Mouse (Mus musculus): ENCODE data around the gene Hcn2.
A peak's percentile ranks its signal among the peaks of the same experiment; 100 is the strongest.

Gene Hcn2

GRCm38 (mm10) chr10:79716254-79716987 lies at the start of gene Hcn2:
Gene Hcn2 (plus strand): TSS chr10:79716634.
- DNase-seq (ENCODE audit: low spot score), result no peak

GRCm38 (mm10) chr10:79668076-79668475 lies 48.4 kb upstream of the Hcn2 start:
- no peak for DNase-seq (ENCODE audit: low spot score)

GRCm38 (mm10) chr10:79668771-79669575 lies 47.5 kb upstream of the Hcn2 start, which contains the start of gene Tpgs1:
Gene Tpgs1 (plus strand): TSS chr10:79669369.
- peak; percentile 94 for DNase-seq (ENCODE audit: low spot score)

- DNase-seq (ENCODE audit: low spot score), result peak; percentile 53
Measured at GRCm38 (mm10) chr10:79669576-79670057, 46.8 kb upstream of the Hcn2 start.

GRCm38 (mm10) chr10:79670071-79670888 lies 46.2 kb upstream of the Hcn2 start:
- DNase-seq (ENCODE audit: low spot score), result no peak

- DNase-seq (ENCODE audit: low spot score), result no peak
Measured at GRCm38 (mm10) chr10:79671396-79672087, 44.9 kb upstream of the Hcn2 start.

GRCm38 (mm10) chr10:79672088-79672455 lies 44.4 kb upstream of the Hcn2 start:
- DNase-seq (ENCODE audit: low spot score), result no peak

GRCm38 (mm10) chr10:79673054-79673453 lies 43.4 kb upstream of the Hcn2 start:
- DNase-seq (ENCODE audit: low spot score), result no peak

GRCm38 (mm10) chr10:79675346-79676035 lies 40.9 kb upstream of the Hcn2 start:
- DNase-seq (ENCODE audit: low spot score), result no peak

GRCm38 (mm10) chr10:79680606-79681495 lies 35.6 kb upstream of the Hcn2 start:
- DNase-seq (ENCODE audit: low spot score), result no peak

- DNase-seq (ENCODE audit: low spot score), result peak; percentile 98
Measured at GRCm38 (mm10) chr10:79681591-79682245, 34.7 kb upstream of the Hcn2 start, which contains the start of gene Cdc34. Gene Cdc34 (plus strand): TSS chr10:79682195.

GRCm38 (mm10) chr10:79682551-79682915 lies 33.9 kb upstream of the Hcn2 start:
- DNase-seq (ENCODE audit: low spot score), result no peak

- DNase-seq (ENCODE audit: low spot score), result peak; percentile 81
Measured at GRCm38 (mm10) chr10:79682916-79683582, 33.4 kb upstream of the Hcn2 start.

GRCm38 (mm10) chr10:79683726-79684640 lies 32.5 kb upstream of the Hcn2 start:
- DNase-seq (ENCODE audit: low spot score), result peak; percentile 78

GRCm38 (mm10) chr10:79684770-79685600 lies 31.4 kb upstream of the Hcn2 start:
- DNase-seq (ENCODE audit: low spot score), result no peak

- DNase-seq (ENCODE audit: low spot score), result no peak
Measured at GRCm38 (mm10) chr10:79686219-79686618, 30.2 kb upstream of the Hcn2 start.

GRCm38 (mm10) chr10:79686691-79687090 lies 29.7 kb upstream of the Hcn2 start:
- DNase-seq (ENCODE audit: low spot score), result no peak

Data from adipocyte (in vitro differentiated cells).